Mouse (Mus musculus) liver, embryonic 11.5 days (tissue): Measurements from ENCODE around the gene Polr2a. TPM values are rescaled to one million over a fixed set of nuclear protein-coding genes. Genes with fewer than 3 reads are reported as not detected.
A peak's percentile ranks its signal among the peaks of the same experiment; 100 is the strongest.

Experiments
- ATAC-seq: fragments of 200-750 bp; cut with Nextera tagmentation; replicated peaks from 2 replicates; pipeline ENCODE4 v1.8.0; 2017; ENCODE audit warnings: moderate number of reproducible peaks, mild to moderate bottlenecking, moderate TSS enrichment, moderate library complexity; ENCODE audit not compliant: low FRiP score
- DNase-seq: peaks from one replicate; pipeline ENCODE4 v3.0.0-alpha.2; 2017; ENCODE audit warnings: low spot score
- H3K27ac ChIP-seq: fragments of 300-500 bp; sonication (generic); 2 replicates; pipeline ENCODE4 v1.5.1; 2014; ENCODE audit warnings: mild to moderate bottlenecking, low read depth, low read length, control low read depth
- H3K27me3 ChIP-seq: fragments of 300-500 bp; sonication (generic); replicated peaks from 2 replicates; pipeline ENCODE4 v1.6.1; 2014; ENCODE audit warnings: low read length, mixed read lengths; ENCODE audit not compliant: control insufficient read depth, insufficient read depth
- H3K36me3 ChIP-seq: fragments of 300-500 bp; sonication (generic); 2 replicates; pipeline ENCODE4 v1.6.1; 2014; ENCODE audit warnings: mild to moderate bottlenecking, low read length, moderate library complexity, mixed read lengths; ENCODE audit not compliant: control insufficient read depth, insufficient read depth
- H3K4me1 ChIP-seq: fragments of 300-500 bp; sonication (generic); replicated peaks from 2 replicates; pipeline ENCODE4 v1.6.1; 2014; ENCODE audit warnings: low read length, mixed read lengths; ENCODE audit not compliant: control insufficient read depth, insufficient read depth
- H3K4me2 ChIP-seq: fragments of 300-500 bp; sonication (generic); 2 replicates; pipeline ENCODE4 v1.6.1; 2014; ENCODE audit warnings: mild to moderate bottlenecking, control low read depth, moderate library complexity
- H3K4me3 ChIP-seq: fragments of 300-500 bp; sonication (generic); 2 replicates; pipeline ENCODE4 v1.5.1; 2014; ENCODE audit warnings: low read depth, low read length, control low read depth
- H3K9ac ChIP-seq: fragments of 300-500 bp; sonication (generic); 2 replicates; pipeline ENCODE4 v1.6.1; 2014; ENCODE audit warnings: low read depth, low read length, control low read depth
- H3K9me3 ChIP-seq: fragments of 300-500 bp; sonication (generic); 2 replicates; pipeline ENCODE4 v1.6.1; 2016; ENCODE audit warnings: low read length, inconsistent platforms, mixed read lengths; ENCODE audit not compliant: control insufficient read depth
- WGBS: fragments of 180-500 bp; shearing (Covaris S2); extraction: QIAGEN DNeasy Blood & Tissue Kit; methylation state at CpG from one replicate; pipeline ENCODE4 v1.1.7; 2014; 5-methylcytosine and 5-hydroxymethylcytosine counted together
- polyA plus RNA-seq: library from polyadenylated mRNA; unstranded; fragments of >200 nt; fragmentation: Nextera tagmentation; extraction: Ambion mirVana; gene quantifications from 2 replicates; pipeline ENCODE4 v1.2.1, GENCODE M21; 2014

Polr2a gene
- polyA plus RNA-seq, 1 experiment from 2014 or later, result 46.1 TPM

DNA sequence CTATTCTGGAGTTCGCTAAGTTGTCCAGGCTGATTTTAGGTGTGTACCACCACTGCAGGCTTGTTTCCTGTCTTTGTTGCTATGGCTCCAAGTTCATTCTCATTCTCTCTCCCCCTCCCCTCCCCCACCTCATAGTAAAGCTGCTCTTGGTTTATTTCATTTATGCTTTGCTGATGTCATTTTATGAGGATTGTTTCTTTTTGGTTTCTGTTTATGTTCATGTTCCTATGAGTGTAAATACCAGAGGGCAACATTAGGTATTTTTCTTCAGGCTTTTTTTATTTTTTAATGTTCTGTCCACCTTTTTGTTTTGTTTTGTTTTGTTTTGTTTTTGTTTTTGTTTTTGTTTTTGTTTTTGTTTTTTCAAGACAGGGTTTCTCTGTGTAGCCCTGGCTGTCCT, 3.4 kb upstream of the Polr2a start, which contains the start of gene Slc35g3:
Slc35g3 (minus strand) TSS at position 101 of the 400 bp plus-strand sequence.
- ATAC-seq (no peak), DNase-seq (no peak)
- no peaks in the 10 kb centered on the region for H3K36me3 ChIP-seq
- no peak within 1 kb of the TSS; the same call in 1 of the 2 replicates for H3K27ac ChIP-seq
- H3K9ac ChIP-seq, result peak within 1 kb of the TSS; percentile 27; the same call in 1 of the 2 replicates
- no peak within 1 kb of the TSS for H3K4me3 ChIP-seq
- H3K4me2 ChIP-seq, result no peak within 1 kb of the TSS
- H3K27me3 ChIP-seq, result no peaks in the 10 kb centered on the region
- 63% methylated on average over 1 of the region's 1 CpGs for WGBS
- H3K4me1 ChIP-seq, result peaks cover 22% of the 10 kb centered on the region
- H3K9me3 ChIP-seq, result no peaks in the 10 kb centered on the region

GRCm38 (mm10) chr11:69760901-69761200, 2.4 kb upstream of the Polr2a start:
- peak overlapping the region; percentile 27; the same call in 1 of the 2 replicates for H3K9ac ChIP-seq
- WGBS, result 86% methylated on average over 7 of the region's 7 CpGs
- H3K36me3 ChIP-seq, result no peaks in the 10 kb centered on the region
- H3K4me3 ChIP-seq, result no peak overlapping the region
- peaks cover 30% of the 10 kb centered on the region for H3K4me1 ChIP-seq
- H3K27me3 ChIP-seq, result no peaks in the 10 kb centered on the region
- ATAC-seq (no peak), DNase-seq (no peak)
- no peak overlapping the region; the same call in 1 of the 2 replicates for H3K27ac ChIP-seq
- H3K4me2 ChIP-seq, result no peak overlapping the region
- no peaks in the 10 kb centered on the region for H3K9me3 ChIP-seq

DNA sequence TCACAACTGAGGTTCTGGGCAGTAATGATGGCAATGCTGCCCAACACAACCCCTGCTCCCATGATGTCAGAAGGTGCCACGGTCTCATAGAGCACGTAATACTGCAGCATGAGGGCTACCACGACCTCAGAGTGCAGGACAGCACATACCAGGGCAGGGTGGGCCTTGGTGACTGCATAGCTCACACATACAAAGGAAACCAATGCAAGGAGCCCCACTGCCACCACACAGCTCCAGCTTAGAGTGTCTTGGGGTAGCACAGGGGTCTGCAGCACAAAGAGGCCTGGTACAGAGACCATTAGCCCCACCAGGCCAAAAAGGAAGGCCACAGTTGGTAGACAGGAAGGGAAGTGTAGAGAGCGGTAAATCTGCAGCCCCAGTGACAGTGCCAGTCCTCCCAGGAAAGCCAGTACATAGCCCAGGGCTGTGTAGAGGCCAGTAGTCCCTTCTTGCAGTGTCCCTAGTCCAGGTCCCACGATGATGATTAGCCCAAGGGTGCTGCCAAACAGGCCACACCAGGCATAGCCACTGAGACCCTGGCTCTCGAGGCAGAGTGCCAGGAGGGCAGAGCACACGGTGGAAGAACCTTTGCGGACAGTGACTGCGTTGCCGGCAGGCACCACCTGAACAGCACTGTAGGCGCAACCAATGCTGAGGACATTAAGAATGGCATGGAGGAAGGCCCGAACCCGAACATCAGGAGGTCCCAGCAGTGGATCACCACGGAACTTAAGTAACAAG, 1.9 kb upstream of the Polr2a start:
- H3K27me3 ChIP-seq, result no peaks in the 10 kb centered on the region
- WGBS, result 83% methylated on average over 14 of the region's 14 CpGs
- H3K36me3 ChIP-seq, result no peaks in the 10 kb centered on the region
- H3K27ac ChIP-seq, result peak overlapping the region; percentile 13; the same call in 1 of the 2 replicates
- H3K9ac ChIP-seq, result peak overlapping the region; percentile 27; the same call in 1 of the 2 replicates
- H3K4me2 ChIP-seq, result peak overlapping the region; percentile 79
- no peak for ATAC-seq
- DNase-seq, result no peak
- H3K9me3 ChIP-seq, result no peaks in the 10 kb centered on the region
- H3K4me1 ChIP-seq, result peaks cover 34% of the 10 kb centered on the region
- peak overlapping the region; percentile 67; the same call in 1 of the 2 replicates for H3K4me3 ChIP-seq

- H3K4me3 ChIP-seq, result peak overlapping the region; percentile 67
- WGBS, result under 1% methylated on average over 37 of the region's 37 CpGs
- H3K27me3 ChIP-seq, result no peaks in the 10 kb centered on the region
- DNase-seq, result peak; percentile 77
- H3K4me1 ChIP-seq, result peaks cover 39% of the 10 kb centered on the region
- H3K4me2 ChIP-seq, result peak overlapping the region; percentile 79
- H3K36me3 ChIP-seq, result no peaks in the 10 kb centered on the region
- peak overlapping the region; percentile 99 for H3K27ac ChIP-seq
- peak overlapping the region; percentile 75 for H3K9ac ChIP-seq
- peak; percentile 83 for ATAC-seq
- no peaks in the 10 kb centered on the region for H3K9me3 ChIP-seq
Measured at GRCm38 (mm10) chr11:69758971-69759721, 709 bp upstream of the Polr2a start.

DNA sequence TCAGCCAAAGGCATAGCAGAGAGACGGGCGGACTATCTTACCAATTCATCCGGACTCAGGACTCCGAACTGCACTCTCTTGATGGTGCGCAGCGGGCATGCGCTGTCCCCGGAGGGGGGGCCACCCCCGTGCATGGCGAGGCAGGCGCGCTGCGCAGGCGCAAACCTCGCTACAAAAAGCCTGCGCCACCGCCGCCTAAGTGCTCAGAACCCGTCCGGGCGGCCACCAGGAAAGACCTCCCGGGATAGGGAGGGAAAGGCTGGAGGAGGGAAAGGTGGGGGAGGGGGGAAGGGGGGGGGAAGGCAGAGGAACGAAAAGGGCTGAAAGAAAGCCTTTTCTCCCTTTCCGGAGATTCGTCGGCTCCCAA, 364 bp downstream of the Polr2a start:
- Histone ChIP-seq H3K4me1 (peaks cover 41% of the 10 kb centered on the region), H3K27ac (peak overlapping the region; percentile 99), H3K27me3 (no peaks in the 10 kb centered on the region), H3K36me3 (no peaks in the 10 kb centered on the region), H3K9ac (peak overlapping the region; percentile 75), H3K9me3 (no peaks in the 10 kb centered on the region), H3K4me3 (peak overlapping the region; percentile 67), H3K4me2 (peak overlapping the region; percentile 79)
- peak; percentile 91 for DNase-seq
- peak; percentile 84 for ATAC-seq
- WGBS, result 0% methylated on average over 26 of the region's 26 CpGs

DNA sequence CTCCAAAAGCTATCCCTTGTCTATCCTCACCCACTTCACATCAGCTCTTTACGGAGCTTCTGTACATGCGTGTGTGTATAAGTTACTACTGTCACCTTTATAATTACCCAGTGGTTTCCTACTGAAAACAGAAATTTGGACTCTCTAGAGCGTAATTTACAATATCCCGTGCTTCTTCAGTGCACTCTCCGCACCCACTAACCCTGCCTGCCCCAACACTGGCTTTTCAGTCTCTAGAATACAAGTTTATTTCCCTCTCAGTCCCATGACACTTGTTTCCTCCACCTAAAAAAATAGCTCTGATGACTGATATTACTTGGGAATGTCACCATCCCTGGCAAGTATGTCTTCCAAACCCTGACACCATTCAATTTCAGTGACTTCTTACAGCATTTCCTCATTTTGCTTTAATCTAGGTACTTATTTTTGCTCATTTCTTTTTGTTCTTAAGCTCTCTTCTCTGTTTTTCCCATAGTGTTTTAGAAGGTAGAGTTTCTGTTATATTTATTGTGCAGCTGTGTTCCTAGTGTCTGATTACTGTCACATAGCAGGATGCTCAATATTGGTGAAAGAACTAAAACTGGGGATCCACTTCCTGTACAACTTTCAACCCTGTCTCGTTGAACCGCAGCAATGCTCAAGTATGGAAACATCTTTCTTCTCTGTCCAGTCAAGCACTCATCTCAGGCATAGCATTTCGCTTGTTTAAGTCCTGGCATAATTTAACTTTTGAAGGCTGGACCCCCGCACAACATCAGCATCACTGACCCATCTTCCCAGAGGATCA, 941 bp downstream of the Polr2a start:
- ATAC-seq (no peak), DNase-seq (no peak)
- no peaks in the 10 kb centered on the region for H3K36me3 ChIP-seq
- peaks cover 47% of the 10 kb centered on the region for H3K4me1 ChIP-seq
- no peaks in the 10 kb centered on the region for H3K27me3 ChIP-seq
- peak overlapping the region; percentile 67 for H3K4me3 ChIP-seq
- H3K4me2 ChIP-seq, result peak overlapping the region; percentile 79
- WGBS, result 43% methylated on average over 9 of the region's 9 CpGs
- H3K9me3 ChIP-seq, result no peaks in the 10 kb centered on the region
- H3K27ac ChIP-seq, result peak overlapping the region; percentile 99
- H3K9ac ChIP-seq, result peak overlapping the region; percentile 75

- H3K27me3 ChIP-seq, result no peaks in the 10 kb centered on the region
- 0 out of 2 replicates have a peak overlapping the region, but pooled peaks have one; percentile 10 for H3K4me3 ChIP-seq
- 57% methylated on average over 3 of the region's 3 CpGs for WGBS
- H3K27ac ChIP-seq, result peak overlapping the region; percentile 17; the same call in 1 of the 2 replicates
- no peaks in the 10 kb centered on the region for H3K9me3 ChIP-seq
- ATAC-seq (no peak), DNase-seq (no peak)
- no peak overlapping the region for H3K9ac ChIP-seq
- H3K36me3 ChIP-seq, result no peaks in the 10 kb centered on the region
- H3K4me1 ChIP-seq, result peaks cover 53% of the 10 kb centered on the region
- H3K4me2 ChIP-seq, result peak overlapping the region; percentile 55
Measured at GRCm38 (mm10) chr11:69754701-69755100, 3.7 kb downstream of the Polr2a start.

DNA sequence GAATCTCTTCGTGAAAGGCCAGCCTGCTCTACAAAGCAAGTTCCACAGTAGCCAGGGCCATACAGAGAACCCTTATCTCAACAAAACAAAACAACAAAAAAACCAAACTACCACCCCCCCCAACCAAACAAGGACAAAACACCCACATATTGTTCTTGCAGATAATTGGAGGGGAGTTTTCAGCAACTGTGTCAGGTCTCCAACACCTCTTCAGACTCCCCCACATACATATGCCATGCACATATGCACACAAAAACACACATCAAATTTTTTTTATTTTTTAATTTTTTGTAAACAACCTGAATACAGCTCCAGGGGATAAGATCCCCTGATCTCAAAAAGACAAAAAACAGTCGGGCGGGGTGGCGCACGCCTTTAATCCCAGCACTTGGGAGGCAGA, 4.2 kb downstream of the Polr2a start:
- H3K4me2 ChIP-seq, result peak overlapping the region; percentile 55
- DNase-seq (no peak), ATAC-seq (no peak)
- no peak overlapping the region for H3K9ac ChIP-seq
- H3K4me3 ChIP-seq, result no peak overlapping the region
- no peaks in the 10 kb centered on the region for H3K9me3 ChIP-seq
- peak overlapping the region; percentile 17; the same call in 1 of the 2 replicates for H3K27ac ChIP-seq
- H3K27me3 ChIP-seq, result no peaks in the 10 kb centered on the region
- peaks cover 50% of the 10 kb centered on the region for H3K4me1 ChIP-seq
- WGBS, result 72% methylated on average over 5 of the region's 5 CpGs
- H3K36me3 ChIP-seq, result no peaks in the 10 kb centered on the region
